Mouse (Mus musculus) kidney, postnatal 10 days (tissue): ENCODE data around the gene Mycbp.
"Not testable (repeated sequence)": the region's sequence is repeated elsewhere in the genome, so short reads cannot be mapped to it uniquely, and the experiment has no call there.

ENCODE experiments used
- DNase-seq: peaks from one replicate; pipeline ENCODE4 v3.0.0; 2021; ENCODE audit warnings: mixed read lengths

Gene Mycbp

DNA sequence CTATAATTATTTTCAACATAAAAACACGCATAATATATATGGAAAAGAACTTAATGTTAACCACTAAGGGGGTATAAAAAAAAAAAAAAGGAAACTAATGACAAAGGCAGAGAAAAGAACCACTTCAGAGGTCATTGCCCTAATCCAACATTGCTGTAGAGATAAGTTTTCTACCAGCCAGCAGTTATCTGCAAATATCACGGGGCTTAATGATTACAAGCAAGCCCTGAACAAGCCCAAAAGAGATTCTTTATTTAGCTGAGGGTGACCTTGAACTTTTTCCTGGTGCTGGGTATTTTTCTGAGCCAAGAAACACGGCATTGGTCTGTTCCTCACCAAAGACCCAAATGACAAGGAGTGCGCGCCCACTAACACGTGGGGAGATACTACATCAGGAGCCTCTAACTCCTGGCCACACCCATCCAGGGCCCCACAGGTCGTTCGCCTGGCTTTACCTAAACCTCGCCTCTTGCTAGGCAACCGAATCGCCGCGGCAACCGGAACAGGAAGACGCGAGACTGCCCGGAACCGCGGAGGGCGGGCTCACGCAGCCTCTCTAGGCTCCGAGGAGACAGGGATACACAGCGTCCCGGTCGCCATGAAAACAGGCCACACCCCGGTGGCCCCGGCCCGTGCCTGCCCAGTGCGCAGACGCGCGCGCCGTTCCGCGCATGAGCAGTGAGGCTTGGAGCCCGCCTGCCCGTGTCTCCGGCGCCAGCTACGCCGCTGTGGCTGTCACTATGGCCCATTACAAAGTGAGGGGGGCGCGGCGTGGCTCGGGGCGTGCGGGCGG, at the start of gene Mycbp:
TSS of gene Mycbp (plus strand) at position 500 of the 793 bp plus-strand sequence.
- peak; percentile 99 for DNase-seq

DNA sequence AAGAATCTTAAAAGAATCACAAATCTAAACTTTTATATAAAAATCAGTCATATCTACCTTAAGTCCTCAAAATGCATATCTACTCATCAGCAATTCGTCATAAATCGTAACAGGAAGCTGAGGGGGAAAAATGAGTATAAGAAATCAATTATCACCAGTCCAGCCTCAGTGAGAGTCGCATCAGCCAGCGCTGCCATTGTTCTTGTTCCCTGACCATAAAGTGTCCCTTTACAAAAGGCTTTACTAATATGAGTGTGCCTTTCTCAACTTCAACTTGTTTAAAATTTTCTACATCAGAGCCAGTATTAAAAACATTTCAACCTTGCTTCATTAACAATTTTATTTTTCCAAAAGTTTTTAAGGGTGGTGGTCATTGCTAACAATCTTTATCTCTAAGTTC, 47.7 kb upstream of the Mycbp start:
- DNase-seq, result no peak

DNA sequence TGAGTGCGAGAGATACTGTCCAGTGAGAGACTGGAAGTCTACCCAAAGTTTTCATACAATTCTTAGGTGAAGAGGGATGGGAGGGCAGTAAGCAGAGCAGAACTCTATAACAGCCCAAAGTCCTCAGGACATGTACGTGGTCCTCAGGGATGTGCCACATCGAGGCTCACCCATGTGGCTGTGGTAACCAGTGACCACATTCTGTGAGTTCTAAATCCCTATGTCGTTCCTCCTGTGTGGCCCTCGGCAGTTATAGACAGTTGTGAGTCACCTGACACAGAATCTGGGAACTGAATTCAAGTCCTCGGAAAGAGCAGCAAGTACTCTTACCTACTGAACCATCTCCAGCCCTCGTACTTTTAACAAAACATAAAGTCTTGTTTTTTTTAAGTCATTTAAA, 46.5 kb upstream of the Mycbp start:
- no peak for DNase-seq

DNA sequence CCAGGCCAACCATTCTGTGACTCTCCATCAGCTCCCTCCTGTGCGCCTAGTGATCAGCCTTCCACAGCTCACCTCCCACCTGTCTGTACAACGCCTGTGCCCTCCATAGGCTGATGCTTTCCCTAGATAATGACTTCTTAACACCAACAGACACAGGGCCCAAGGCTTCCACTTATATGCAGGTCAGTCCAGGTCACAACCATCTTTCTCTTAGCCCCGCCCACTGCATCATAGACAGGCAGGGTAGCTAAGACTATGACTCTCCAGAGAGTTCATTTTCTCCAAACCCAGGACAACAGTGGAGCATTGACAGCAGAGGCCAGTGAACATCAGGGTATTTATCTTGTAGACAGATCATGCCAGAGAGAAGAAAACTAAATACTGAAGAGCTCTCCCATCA, 45.3 kb upstream of the Mycbp start, which contains the start of gene 4933427I04Rik:
TSS of gene 4933427I04Rik (plus strand) at position 301 of the 400 bp plus-strand sequence.
- no peak for DNase-seq

DNA sequence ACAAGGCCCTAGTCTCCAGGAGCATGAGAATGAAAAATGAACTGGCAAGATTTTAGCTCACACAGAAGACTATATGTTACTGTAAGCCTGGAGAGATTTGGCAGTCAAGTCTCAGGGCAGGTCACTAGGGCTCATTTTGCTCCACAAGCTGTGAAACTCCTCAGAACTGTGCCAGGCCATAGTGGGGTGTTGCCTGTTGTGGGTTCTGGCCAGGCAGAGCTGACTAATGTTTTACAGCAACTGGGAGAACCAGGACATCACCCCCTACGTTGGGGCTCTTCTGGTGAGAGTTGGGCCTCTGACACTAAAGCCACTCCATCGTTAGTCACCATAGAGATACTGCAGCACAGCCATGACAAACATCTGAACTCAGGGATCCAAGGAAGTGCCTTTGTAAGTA, 44.8 kb upstream of the Mycbp start:
- DNase-seq, result no peak

DNA sequence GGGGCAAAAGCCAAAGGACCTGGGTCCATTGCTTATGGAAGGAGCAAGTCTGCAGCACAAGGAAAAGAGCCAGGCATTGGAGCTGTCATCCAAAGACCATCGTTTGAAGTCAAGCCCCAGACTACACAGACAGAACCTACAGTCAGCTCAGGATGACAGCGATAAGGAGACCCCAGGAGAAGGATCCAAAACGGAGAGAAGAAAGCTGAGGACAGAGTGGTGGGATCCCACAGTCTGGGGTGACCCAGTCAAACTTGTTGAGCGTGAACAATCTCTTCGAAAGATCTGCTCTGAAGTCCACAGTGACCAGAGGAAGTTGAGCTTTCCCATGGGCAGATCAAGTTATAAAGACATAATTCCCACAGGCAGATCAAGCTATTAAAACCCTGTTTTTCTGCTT, 44.0 kb upstream of the Mycbp start:
- no peak for DNase-seq

DNA sequence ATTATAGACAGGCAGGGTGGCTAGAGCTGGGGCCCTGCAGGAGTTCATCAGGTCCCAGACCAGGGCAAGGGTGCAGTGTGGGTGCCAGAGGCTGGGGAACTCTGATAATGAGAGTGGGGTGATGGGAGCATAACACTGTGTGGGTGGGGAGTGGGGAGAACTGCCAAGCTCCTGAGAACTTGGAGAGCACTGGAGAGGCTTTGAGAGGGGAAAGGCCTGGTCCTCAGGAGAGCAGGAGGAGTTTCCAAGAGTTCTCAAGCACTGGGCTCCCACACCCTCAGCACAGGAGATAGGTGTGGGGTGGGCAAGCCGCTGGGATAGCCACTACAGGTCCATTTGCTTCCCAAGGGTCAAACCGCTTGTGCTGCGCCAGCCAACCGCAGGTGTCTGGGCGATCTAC, 10.9 kb upstream of the Mycbp start:
- no peak for DNase-seq

DNA sequence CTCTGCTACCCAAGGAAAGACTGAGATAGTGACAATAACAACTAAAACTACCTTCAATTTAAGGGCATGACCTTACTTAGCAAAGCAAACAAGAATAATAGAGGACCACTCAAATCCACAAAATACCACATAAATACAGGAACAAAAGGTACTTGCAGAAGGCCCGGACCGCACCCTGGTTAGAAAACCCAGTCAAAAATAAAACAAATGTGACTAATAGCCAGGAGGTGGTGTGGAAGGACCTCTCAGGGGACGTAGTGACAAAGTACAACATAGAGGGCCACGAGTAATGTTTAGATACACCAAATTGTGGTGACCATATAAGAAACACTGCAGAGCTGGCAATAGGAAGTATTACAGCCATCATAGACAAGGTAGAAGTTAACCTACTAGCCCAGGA, 10.3 kb upstream of the Mycbp start:
- no peak for DNase-seq

DNA sequence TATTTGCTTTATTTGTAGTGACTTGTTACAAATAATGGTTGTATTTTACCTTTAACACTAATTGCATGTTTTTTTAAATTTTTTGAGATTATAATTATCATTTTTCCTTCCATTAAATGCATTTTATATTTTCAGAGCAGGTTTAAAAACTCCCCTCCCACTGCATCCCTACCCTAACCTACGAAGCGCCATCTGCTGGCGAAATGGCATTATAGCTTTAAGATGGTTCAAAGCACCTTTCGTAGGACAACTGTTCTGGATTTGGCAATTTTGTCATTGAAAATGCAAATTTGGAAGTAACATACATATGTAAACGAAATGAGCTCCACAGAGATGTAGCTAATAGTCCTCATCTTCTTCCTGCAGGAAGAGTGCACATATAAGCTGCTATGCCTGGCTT, 5.9 kb upstream of the Mycbp start:
- peak; percentile 73 for DNase-seq

DNA sequence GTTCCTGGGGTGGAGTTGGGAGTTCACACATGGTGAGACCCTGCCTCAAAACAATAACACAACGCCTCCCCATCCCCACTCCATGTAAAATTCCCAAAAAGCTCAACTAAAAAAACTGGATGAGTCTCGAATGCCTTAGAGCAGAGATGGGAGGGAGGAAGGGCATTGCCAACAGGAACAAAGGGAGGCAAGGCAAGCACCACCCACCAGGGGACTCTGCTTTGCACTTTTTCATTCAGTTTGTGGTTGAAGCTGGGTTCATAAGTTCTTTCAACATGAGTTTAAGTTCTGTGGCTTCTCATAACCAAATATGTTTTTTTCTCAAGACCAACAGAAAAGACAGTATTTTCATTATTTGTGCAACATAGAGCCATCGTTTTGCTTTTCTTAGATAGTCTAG, 1.2 kb upstream of the Mycbp start:
- DNase-seq, result no peak

DNA sequence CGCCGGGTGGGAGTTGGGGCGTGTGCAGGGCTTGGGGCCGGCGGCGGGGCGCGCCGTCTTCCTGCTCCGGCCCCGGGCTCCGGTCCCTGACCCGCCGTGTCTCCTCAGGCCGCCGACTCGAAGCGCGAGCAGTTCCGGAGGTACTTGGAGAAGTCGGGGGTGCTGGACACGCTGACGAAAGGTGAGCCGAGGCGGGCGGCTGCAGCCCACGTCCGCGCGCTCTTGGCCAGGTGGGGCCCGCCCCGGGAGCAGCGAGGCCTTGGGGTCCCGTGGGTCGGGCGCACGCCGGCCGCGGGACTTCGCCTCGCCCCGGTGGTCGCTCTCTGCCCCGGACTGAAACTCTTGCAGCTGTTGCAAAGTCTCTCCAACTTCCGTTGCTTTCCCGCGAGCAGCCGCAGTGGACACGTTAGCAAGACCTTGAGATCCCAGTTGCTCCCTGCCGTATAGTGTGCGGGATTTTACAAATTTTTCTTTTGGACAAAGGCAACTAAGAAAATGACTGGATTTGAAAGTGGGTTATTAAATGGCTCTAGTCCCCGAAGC, 565 bp downstream of the Mycbp start:
- DNase-seq, result no peak

DNA sequence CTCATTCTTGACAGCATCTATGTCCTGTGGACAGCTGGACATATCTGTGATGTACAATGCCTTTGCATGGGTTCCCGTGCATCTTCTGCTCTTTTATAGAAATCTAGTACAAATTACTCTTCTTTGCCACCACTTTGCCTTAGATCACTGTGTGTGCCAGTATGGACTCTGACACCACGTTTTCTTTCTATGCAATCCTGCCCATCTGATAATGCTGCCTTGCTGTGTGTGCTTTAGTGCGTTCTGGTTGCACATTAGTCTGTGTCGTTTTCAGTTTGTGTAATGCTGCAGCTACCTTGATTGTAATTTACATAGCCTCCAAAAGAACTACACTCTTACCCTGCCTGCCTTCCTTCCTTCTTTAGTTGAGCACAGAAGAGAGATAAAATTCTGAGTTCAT, 6.9 kb downstream of the Mycbp start:
- no peak for DNase-seq

DNA sequence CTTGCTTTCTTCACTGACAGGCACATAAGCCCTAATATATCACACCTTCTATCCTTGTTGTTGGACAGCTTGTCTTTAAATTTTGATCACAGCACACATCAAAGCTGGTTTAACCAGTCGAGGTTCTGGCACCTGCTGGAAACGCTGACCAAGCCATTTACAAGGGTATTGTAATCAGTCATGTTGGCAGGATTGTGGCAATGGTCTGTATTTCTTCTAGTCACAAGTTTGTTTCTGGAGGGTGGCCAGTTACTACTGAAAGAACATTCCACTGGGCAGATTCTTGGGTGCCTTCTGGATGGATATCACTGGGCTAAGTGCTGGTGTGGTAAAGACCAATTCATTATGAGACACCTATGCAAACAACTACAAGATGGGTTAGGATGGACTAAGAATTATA, 7.8 kb downstream of the Mycbp start:
- DNase-seq, result no peak

DNA sequence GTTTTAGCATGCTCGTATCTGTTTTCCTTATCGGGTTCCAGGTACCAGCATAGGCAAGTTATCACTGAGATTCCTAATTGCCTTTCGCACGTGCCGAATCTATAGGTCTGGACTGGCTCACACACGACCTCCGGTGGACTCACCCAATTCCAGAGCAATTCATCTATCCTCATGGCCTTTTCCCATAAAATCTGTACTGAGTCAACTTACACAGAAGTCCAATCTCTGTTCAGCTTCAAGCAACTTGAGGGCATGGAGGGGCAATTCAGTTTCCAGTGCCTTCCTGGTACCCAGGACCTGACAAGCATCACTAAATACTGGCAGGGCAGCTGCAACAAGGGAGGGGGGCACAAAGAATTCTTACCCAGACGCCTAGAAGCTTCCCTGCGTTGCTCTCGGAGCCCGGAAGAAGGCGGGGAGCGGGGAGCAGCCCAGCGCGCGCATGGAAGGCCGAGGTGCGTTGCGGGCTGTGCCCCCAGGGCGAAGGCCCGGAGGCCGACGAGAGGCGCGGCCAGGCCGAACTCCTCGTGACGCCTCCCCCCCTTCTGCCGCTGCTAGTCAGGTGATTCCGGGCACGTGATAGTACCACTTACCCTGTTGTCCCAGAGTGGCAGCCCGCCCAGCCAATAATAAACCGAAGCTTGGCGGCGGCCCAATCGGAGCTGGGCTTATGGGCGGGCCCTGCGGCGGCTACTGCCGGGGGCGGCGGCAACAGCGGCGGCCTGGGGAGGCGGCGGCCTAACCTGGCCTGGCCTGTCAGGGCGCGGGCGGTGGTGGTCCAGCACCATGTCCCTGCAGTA, 12.3 kb downstream of the Mycbp start, which contains the start of gene Rragc:
TSS of gene Rragc (plus strand) at position 699 of the 800 bp plus-strand sequence.
- peak; percentile 100 for DNase-seq

DNA sequence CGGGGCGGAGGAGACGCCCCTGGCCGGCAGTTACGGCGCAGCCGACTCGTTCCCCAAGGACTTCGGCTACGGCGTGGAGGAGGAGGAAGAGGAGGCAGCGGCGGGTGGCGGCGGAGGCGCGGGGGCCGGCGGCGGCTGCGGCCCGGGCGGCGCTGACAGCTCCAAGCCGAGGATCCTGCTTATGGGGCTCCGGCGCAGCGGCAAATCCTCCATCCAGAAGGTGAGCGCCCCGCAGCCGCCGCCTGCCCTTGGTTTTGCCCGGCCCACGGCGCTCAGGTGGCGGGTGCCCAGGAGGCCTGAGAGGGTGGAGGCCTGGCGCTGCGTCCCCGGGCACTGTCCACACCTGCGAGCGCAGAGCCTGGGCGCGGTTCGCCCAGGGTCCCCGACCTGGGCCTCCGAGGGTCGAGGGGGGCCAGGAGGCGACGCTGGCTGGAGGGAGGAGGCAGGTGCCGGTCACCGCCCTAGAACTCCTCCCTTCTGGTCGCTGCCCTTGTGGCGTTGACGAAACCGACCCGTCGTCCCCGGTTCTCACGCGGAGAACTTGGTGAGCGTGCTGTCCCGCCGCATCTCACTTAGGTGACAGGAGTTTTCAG, 13.0 kb downstream of the Mycbp start, which contains the start of gene 4930535I16Rik:
TSS of gene 4930535I16Rik (minus strand) at position 475 of the 593 bp plus-strand sequence.
- DNase-seq, result peak; percentile 53

DNA sequence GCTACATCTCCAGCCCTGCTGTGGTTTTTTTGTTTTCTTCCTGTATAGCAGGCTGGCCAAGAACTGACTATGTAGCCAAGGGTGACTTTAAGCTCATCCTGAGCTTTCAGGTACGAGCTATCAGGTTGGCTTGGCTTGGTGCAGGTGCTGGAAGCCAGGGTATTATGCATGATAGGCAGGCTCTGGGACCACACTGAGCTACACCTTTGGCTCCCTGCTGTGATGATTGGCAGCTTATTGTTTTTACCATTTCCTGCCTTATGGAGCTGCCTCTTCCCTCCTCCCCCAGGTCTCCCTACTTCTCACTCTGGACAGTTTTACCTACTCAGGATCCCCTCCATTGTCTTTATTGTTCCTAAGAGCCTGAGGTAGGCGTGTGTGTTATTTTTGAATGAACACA, 14.2 kb downstream of the Mycbp start:
- no peak for DNase-seq

DNA sequence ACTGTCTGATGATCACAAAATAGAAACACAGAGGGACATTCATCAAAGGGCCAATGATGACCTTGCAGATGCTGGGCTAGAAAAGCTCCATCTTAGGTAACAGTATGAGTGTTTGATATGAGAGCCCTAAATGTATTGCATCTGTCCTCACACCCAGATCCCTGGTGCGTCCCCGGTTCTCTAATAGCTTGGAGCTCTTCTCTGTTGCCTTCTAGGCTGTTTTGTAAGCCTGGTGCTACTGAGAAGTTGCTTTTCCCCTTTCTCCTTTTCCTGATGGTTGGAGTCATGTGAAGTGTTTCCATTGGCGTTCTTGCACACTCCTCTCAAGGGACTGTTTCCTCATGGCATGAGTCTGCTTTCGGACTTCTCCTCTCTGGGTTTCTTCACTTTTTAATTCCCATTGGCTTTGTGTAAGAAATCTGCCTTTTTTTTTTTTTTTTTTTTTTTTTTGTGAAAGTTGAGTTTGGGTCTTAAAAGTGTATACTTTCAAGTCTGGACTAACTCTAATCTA, 16.5 kb downstream of the Mycbp start:
- no peak for DNase-seq

DNA sequence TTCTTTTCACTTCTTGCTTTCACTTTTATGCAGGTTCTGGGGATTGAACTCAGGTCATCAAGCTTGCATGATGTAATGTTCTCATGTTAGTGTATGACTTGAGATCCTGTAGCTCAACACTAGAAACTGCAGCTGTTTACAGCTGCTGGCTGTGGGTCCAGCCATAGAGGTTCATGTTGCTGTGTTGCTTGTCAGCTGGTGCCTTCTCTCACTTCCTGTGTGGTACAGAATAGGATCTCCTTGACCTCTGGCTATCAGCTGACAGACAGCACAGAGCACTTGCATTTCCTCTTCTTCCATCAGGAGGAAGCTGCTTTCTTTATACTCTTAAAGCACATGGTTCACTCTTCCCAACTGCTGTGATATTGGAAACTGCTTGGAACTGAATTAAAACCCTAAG, 23.3 kb downstream of the Mycbp start:
- peak; percentile 56 for DNase-seq

DNA sequence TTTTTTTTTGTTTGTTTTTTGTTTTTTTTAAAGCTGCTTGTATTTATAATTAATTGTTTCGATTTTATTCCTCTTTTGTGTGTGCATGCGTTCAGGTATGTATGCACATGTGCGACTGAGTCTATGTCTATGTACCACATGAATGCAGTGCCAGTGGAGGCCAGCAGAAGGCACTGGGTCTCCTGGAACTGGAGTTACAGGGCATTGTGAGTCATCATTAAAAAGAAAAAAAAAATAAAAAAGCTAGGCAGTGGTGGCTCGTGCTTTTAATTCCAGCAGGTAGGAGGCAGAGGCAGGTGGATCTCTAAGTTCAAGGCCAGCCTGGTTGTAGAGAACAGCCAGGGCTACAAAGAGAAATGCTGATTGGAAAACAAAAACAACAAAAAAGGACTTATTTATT, 25.4 kb downstream of the Mycbp start:
- DNase-seq, result no peak

DNA sequence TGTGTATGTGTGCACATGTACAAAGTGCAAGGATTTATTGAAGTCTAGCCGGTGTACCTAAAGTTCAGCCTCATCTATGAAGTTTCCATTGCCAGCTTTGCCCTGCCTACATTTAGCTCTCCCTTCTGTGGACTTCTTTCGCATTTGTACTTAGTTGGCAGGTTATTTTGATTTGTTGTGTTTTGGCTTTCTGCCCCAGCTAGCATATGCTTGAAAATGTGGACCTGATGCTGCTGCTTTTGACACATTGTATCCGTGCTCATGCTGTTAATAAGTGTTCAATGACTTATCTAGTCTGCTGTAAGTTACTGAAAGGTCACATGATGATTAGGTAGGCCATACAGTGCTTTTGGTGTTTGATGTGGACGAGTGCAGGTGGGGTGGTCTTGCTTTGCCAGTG, 29.7 kb downstream of the Mycbp start:
- no peak for DNase-seq

DNA sequence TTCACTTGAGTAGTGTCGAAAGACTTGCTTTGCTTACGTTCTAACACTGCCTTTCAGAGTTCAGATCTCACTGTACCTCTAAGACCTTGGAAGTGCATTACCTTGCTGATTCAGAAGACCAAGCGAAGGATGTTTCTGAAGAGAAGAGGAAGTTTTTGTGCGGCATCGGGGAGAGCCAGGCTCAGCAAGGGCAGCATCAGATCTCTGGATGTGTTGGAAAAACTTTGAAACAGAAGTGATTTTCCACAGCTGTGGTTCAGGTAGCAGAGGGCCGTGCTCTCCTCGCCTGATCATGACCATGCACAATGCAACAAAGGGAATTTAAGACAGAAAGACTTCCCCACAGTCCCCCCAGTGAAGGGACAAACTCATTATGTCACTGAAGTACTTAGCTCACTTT, 31.4 kb downstream of the Mycbp start:
- DNase-seq, result no peak

DNA sequence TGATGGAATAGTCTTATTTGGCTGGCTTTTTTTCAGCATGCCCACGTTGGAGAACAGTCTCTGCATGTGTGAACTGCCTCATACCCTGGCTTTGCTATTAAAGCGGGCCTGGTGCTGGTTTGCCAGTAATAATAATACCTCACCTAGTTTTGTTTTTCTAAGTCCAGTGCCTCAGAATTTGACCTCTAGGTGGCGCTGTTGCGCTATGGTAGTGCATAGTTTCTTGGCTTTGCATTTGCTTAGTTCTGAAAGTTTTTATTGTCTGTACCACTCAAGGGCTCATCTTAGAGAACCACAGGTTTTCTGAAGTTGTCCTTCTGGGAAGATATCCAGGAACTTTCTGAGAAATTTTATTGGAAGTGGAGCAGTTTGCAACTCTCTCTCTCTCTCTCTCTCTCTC, 35.2 kb downstream of the Mycbp start:
- DNase-seq, result peak; percentile 86

DNA sequence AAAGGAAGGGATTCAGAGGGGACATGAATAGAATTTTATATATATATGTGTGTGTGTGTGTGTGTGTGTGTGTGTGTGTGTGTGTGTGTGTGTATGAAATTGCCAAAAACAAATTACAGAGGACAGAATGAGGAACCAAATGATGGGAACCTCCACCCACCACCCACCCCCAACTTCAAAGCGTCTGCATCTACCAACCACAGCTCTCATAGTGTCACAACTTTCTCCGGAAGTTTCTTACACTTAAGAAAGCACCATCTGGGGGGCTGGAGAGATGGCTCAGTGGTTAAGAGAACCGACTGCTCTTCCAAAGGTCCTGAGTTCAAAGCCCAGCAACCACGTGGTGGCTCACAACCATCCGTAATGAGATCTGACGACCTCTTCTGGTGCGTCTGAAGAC, 36.2 kb downstream of the Mycbp start:
- not testable (repeated sequence) for DNase-seq
